Mouse (Mus musculus): Measurements from ENCODE around the gene Focad.

GRCm38 (mm10) chr4:88264536-88264935, 170.1 kb downstream of the Focad start:
- no peak for TF ChIP-seq POLR2A (IDR thresholded peaks at IDR 0.05; ENCODE audit: insufficient read depth, low read length)
- TF ChIP-seq CTCF (IDR thresholded peaks at IDR 0.05; ENCODE audit: low read depth, low read length): no peak
- no peak for TF ChIP-seq EP300 (IDR thresholded peaks at IDR 0.05; ENCODE audit: insufficient read depth, low read depth, low read length)

Data from ES-Bruce4 (cell line).